In the genomic region with DNA sequence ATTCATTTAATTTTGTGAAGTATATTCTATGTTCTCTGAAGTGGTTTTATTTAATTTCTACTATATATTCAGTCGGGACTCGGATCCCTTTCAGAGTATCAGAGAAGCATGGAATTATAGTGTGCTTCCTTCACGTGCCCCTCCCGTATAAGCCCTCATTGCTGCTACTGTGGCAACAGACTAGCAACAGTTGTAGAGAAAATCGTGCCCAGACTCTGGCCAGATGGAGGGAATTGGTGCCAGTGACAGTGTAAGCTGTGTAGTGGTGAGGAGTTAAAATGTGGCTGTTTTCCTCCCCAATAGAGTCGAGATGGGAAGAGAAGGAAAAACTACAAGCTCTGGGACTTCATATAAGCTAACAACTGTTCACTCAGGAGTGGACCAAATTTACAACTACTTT, we compare ENCODE assay signal across 8 mouse cellular contexts.
DNase-seq lines count a peak whose midpoint lies in the region.
"Had no signal": no experiment of that assay in that cellular context is flagged by ENCODE, and none has a peak within 500 bp of the region (broad histone marks: within the 10 kb centered on the region; RNA-seq: fewer than 3 reads in every experiment).

No protein-coding gene starts in this region.

- peak; percentile 88 for DNase-seq in brain, adult 2 months (ENCODE audit: low read depth, low spot score)
- peak; percentile 28 for DNase-seq in cerebellum, adult 11 months
- DNase-seq in frontal cortex, postnatal 14 days (ENCODE audit: low spot score in 2 of 2): peak; percentile 12 to 21
- DNase-seq in left cerebral cortex, postnatal 14 days (ENCODE audit: low spot score in 2 of 2): peak; percentile 32 to 59
- DNase-seq in retina, embryonic 14.5 days (ENCODE audit: low spot score): no peak
- no peak for DNase-seq in spleen, adult 12 weeks (ENCODE audit: low spot score)
- DNase-seq in kidney, adult 8-10 months: no peak
- DNase-seq: heart, adult 11 months had no signal

- intact Hi-C loops in left cerebral cortex, postnatal 14 days (cut with DNase I): no loop called here

Comparison
In these comparisons a context has a peak if more than half of its experiments do, and no peak if none do; other contexts are left out.
1. DNase-seq: peak in brain, adult 2 months (single experiment), cerebellum, adult 11 months (single experiment), frontal cortex, postnatal 14 days (2 of 2) and left cerebral cortex, postnatal 14 days (2 of 2); none in retina, embryonic 14.5 days (single experiment), spleen, adult 12 weeks (single experiment) and kidney, adult 8-10 months (0 of 2).